12 mouse cellular contexts compared by ENCODE assay signal in the genomic region with DNA sequence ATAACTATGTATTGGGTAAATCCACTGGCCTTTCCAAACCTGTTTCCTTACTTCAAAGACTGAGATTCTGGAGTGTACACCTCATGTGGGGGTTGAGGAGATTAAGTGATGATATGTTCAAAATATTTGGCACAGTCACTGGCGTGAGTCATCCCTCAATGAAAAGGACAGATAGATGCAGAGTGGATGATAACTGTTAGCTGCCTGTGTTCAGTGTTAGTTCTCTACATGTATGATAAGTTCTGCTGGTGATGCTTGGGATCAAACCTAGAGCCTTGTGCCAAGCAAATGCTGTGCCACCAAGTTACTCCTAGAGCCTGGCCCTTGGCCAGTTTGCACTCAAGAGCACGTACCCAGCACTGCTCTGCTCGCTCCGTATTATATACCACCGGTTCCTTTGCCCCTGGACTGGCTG.
DNase-seq lines count a peak whose midpoint lies in the region; ATAC-seq and TF ChIP-seq lines count a peak whose summit lies in the region.
"Had no signal": no experiment of that assay in that cellular context is flagged by ENCODE, and none has a peak within 500 bp of the region (broad histone marks: within the 10 kb centered on the region; RNA-seq: fewer than 3 reads in every experiment).

No protein-coding gene starts in this region.

- 86% methylated on average over 5 of the region's 5 CpGs for WGBS in forebrain, embryonic 13.5 days
- 92% methylated on average over 5 of the region's 5 CpGs for WGBS in forebrain, embryonic 10.5 days
- WGBS in intestine, embryonic 15.5 days = 79% methylated on average over 5 of the region's 5 CpGs
- 84% methylated on average over 5 of the region's 5 CpGs for WGBS in intestine, postnatal 0 days

- ATAC-seq in forebrain, embryonic 13.5 days = peak; percentile 56; the same call in 1 of the 2 replicates
- ATAC-seq in intestine, embryonic 15.5 days = 0 out of 2 replicates have a peak, but pooled peaks have one; percentile 18
- ATAC-seq in intestine, postnatal 0 days = no peak

- no peak overlapping the region for H3K9ac ChIP-seq in forebrain, embryonic 13.5 days
- no peak overlapping the region for H3K9ac ChIP-seq in intestine, embryonic 15.5 days
- H3K9ac ChIP-seq in intestine, postnatal 0 days (ENCODE audit: low read depth, low read length) = no peak overlapping the region
- H3K9ac ChIP-seq: embryonic facial prominence, embryonic 12.5 days; hindbrain, embryonic 15.5 days had no signal

- no peak overlapping the region for H3K4me2 ChIP-seq in forebrain, embryonic 13.5 days
- no peak overlapping the region for H3K4me2 ChIP-seq in intestine, embryonic 15.5 days (replicated peaks)
- H3K4me2 ChIP-seq in intestine, postnatal 0 days (replicated peaks; ENCODE audit: low read depth) = no peak overlapping the region
- H3K4me2 ChIP-seq: embryonic facial prominence, embryonic 12.5 days; hindbrain, embryonic 15.5 days had no signal

- H3K9me3 ChIP-seq in forebrain, embryonic 13.5 days (replicated peaks) = no peaks in the 10 kb centered on the region
- no peaks in the 10 kb centered on the region for H3K9me3 ChIP-seq in forebrain, embryonic 10.5 days
- no peaks in the 10 kb centered on the region for H3K9me3 ChIP-seq in intestine, embryonic 15.5 days
- no peaks in the 10 kb centered on the region for H3K9me3 ChIP-seq in intestine, postnatal 0 days (ENCODE audit: control insufficient read depth)
- H3K9me3 ChIP-seq: embryonic facial prominence, embryonic 12.5 days; hindbrain, embryonic 15.5 days had no signal

- H3K27ac ChIP-seq in forebrain, embryonic 13.5 days = no peak overlapping the region
- H3K27ac ChIP-seq in forebrain, embryonic 10.5 days = no peak overlapping the region
- H3K27ac ChIP-seq in intestine, embryonic 15.5 days = no peak overlapping the region
- no peak overlapping the region for H3K27ac ChIP-seq in intestine, postnatal 0 days (ENCODE audit: low read depth, low read length)
- H3K27ac ChIP-seq: embryonic facial prominence, embryonic 12.5 days; hindbrain, embryonic 15.5 days had no signal

- TF ChIP-seq CTCF in intestine, postnatal 0 days (IDR thresholded peaks at IDR 0.05; ENCODE audit: low read depth) = no peak

- no peaks in the 10 kb centered on the region for H3K27me3 ChIP-seq in forebrain, embryonic 13.5 days
- H3K27me3 ChIP-seq in forebrain, embryonic 10.5 days (ENCODE audit: poor library complexity, severe bottlenecking) = no peaks in the 10 kb centered on the region
- H3K27me3 ChIP-seq in intestine, embryonic 15.5 days (replicated peaks) = no peaks in the 10 kb centered on the region
- no peaks in the 10 kb centered on the region for H3K27me3 ChIP-seq in intestine, postnatal 0 days (replicated peaks; ENCODE audit: control insufficient read depth, insufficient read depth, low read length)
- H3K27me3 ChIP-seq: embryonic facial prominence, embryonic 12.5 days; hindbrain, embryonic 15.5 days had no signal

- no peak overlapping the region for H3K4me3 ChIP-seq in forebrain, embryonic 13.5 days
- H3K4me3 ChIP-seq in forebrain, embryonic 10.5 days = no peak overlapping the region
- H3K4me3 ChIP-seq in intestine, embryonic 15.5 days (replicated peaks) = no peak overlapping the region
- no peak overlapping the region for H3K4me3 ChIP-seq in intestine, postnatal 0 days (ENCODE audit: low read depth, low read length)
- H3K4me3 ChIP-seq: embryonic facial prominence, embryonic 12.5 days; hindbrain, embryonic 15.5 days had no signal

- no peak for DNase-seq in forebrain, embryonic 10.5 days (ENCODE audit: extremely low spot score, low spot score)
- DNase-seq in Muller cell, postnatal 12 days (ENCODE audit: inconsistent ontology term) = peak; percentile 75
- peak; percentile 86 for DNase-seq in fat pad, adult 2 months (ENCODE audit: extremely low read depth, low read depth, low spot score)
- no peak for DNase-seq in thymus, postnatal 14 days
- DNase-seq in liver = no peak
- DNase-seq: cerebellum, adult 8-10 months; lung, adult 18-20 months had no signal

- peaks cover 20% of the 10 kb centered on the region for H3K4me1 ChIP-seq in forebrain, embryonic 13.5 days
- peaks cover 16% of the 10 kb centered on the region for H3K4me1 ChIP-seq in forebrain, embryonic 10.5 days
- peaks cover 11% of the 10 kb centered on the region for H3K4me1 ChIP-seq in intestine, embryonic 15.5 days (replicated peaks)
- H3K4me1 ChIP-seq in intestine, postnatal 0 days (replicated peaks; ENCODE audit: control insufficient read depth, insufficient read depth, low read length) = 0 out of 2 replicates have a peak, but pooled peaks cover 4% of the 10 kb centered on the region
- H3K4me1 ChIP-seq: hindbrain, embryonic 15.5 days had no signal

- H3K36me3 ChIP-seq in forebrain, embryonic 13.5 days (ENCODE audit: poor library complexity, severe bottlenecking) = no peaks in the 10 kb centered on the region
- H3K36me3 ChIP-seq in forebrain, embryonic 10.5 days (replicated peaks) = no peaks in the 10 kb centered on the region
- no peaks in the 10 kb centered on the region for H3K36me3 ChIP-seq in intestine, embryonic 15.5 days
- no peaks in the 10 kb centered on the region for H3K36me3 ChIP-seq in intestine, postnatal 0 days (ENCODE audit: control insufficient read depth, insufficient read depth)
- H3K36me3 ChIP-seq: embryonic facial prominence, embryonic 12.5 days; hindbrain, embryonic 15.5 days had no signal

Comparison
In these comparisons a context has a peak if more than half of its experiments do, and no peak if none do; other contexts are left out.
1. DNase-seq: peak in Muller cell, postnatal 12 days (single experiment) and fat pad, adult 2 months (single experiment); none in forebrain, embryonic 10.5 days (single experiment), thymus, postnatal 14 days (single experiment) and liver (single experiment).